Mouse (Mus musculus) layer of hippocampus, postnatal 10 days (tissue): Measurements from ENCODE around the gene Il13ra2. TPM values are rescaled to one million over a fixed set of nuclear protein-coding genes. Genes with fewer than 3 reads are reported as not detected.
"Not testable (repeated sequence)": the region's sequence is repeated elsewhere in the genome, so short reads cannot be mapped to it uniquely, and the experiment has no call there.

ENCODE experiments used
- DNase-seq, 2 experiments: peaks; one replicate each; pipeline ENCODE4 v3.0.0; 2021; ENCODE audit warnings: low spot score in 2 of 2
- long read RNA-seq: library from polyadenylated mRNA; stranded (forward); transcript quantifications from one replicate; pipeline ENCODE4 v2.0.0, GENCODE M21; 2023
- total RNA-seq, 2 experiments: library from RNA; stranded (reverse); gene quantifications; 2 replicates each; pipeline ENCODE4 v1.2.3; 2021

Il13ra2 gene
- 1 to 10 TPM in 1 of 2 experiments, under 1 TPM in 1; 0.36 to 1.2 TPM for total RNA-seq
- long read RNA-seq, partial matches to known transcripts, result 0 of 2 reads
- long read RNA-seq, other reads (novel, unspliced or antisense), result 2 of 2 reads

DNA sequence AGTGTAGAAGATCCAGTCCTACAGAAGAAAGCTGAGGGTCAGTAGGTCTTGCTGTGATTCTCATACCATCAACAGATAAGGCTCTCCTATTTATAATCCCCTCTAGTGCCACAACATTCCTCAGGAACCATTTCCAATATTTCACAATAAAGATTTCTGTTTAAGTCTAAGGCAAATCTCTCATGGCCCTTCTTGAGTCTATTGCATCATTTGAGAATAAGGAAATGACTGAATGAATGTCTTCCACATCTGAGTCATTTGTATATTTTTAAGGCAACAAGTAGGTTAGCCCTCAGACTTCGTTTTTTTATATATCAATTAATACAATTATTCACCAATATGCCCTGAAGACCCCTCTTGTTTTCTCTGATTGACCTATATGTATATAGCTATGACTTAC lies at the start of gene Il13ra2:
Gene Il13ra2 (minus strand): TSS at position 64 of the 400 bp plus-strand sequence.
- DNase-seq, result no peak

DNA sequence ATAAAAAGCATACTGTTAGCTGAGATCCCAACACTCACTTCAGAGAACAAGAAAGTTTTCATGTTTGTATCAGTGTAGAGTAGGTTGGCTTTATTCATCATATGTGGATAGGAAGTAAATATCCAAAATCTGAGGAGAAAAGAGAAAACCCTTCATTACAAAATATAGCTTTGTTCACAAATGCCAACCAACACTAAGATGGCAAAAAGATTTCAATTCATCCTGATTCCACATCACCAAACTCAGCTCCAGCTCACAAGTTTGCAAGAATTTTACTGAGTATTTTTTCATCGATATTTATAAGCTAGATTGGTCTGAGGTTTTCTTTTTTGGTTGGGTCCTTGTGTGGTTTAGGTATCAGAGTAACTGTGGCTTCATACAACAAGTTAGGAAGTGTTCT lies 24.6 kb upstream of the Il13ra2 start, which contains the start of gene Vmn1r239-ps:
Gene Vmn1r239-ps (minus strand): TSS at position 101 of the 400 bp plus-strand sequence.
- not testable (repeated sequence) for DNase-seq

GRCm38 (mm10) chrX:147443386-147443785 lies 14.4 kb upstream of the Il13ra2 start:
- DNase-seq, result no peak

DNA sequence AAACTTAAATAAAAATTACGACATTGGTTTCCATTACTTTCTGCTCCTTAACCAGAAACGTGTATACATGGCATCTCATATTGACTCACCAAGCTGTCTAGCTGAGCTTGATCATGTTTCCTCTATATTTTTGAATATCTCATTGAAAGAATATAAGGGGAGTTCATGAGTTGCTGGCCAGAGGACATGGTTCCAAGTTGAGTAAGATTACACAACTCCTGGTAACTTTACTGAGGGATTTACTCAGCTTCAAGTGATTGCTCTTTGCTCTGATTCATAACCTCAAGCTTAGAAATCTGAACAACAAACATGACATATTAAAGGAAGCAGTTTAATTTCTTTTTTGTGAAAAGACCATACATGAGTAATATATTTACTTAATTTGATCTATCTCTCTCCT lies 6.4 kb upstream of the Il13ra2 start:
- DNase-seq, result no peak

- no peak for DNase-seq
Observed at GRCm38 (mm10) chrX:147429753-147430152, 761 bp upstream of the Il13ra2 start.

DNA sequence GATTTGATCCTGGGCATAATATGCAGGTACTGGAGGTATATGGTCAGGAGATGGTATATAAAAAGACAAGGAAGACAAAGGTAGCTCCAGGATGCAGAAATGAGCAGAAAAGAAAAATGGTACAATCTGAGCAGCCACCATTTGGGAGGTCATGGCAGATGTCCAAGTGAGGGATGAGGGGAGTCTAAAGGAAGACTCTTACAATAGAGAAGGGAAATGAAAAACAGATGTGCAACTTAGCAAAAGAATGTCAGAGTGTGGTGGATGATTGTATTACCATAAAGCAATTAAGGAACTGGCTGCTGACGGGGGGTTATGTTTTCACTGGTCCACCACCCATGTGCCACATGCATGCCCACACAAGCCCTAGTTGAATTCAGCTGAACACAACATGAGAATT lies 35.5 kb downstream of the Il13ra2 start:
- DNase-seq, result no peak

DNA sequence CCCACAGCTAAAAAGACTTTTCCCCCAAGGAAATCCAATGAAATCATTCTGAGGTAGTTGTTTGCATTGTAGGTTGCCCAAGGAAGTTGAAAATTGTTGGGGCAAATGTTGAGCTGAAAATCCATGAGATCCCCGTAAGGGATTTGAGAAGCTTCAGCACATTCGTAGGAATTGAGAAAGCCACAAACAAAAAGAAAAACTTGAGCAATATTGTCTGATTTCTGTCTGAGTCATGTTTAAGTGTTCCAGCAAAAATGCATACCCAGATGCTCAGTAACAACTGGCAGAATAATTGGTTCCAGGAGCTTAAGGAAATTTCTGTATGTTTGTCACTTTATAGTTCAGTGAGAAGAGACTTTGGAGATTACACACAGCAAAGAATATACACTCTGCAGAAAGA lies 79.8 kb downstream of the Il13ra2 start:
- DNase-seq, result no peak

Other genes with a start within 250 kb of the Il13ra2 start
- not detected for gene Vmn1r239-ps, start 24.5 kb upstream of the Il13ra2 start, total RNA-seq
- 10 to 100 TPM; 29.3 to 39.5 TPM for gene Lrch2, start 124.9 kb upstream of the Il13ra2 start, total RNA-seq